Mouse (Mus musculus): ENCODE results near the gene Atg13. TPM values are rescaled to one million over a fixed set of nuclear protein-coding genes. Genes with fewer than 3 reads are reported as not detected.
A peak's percentile ranks its signal among the peaks of the same experiment; 100 is the strongest.
"Not testable (repeated sequence)": the region's sequence is repeated elsewhere in the genome, so short reads cannot be mapped to it uniquely, and the experiment has no call there.

Gene Atg13
- total RNA-seq (2021), result 10 to 100 TPM; 32.2 to 36.2 TPM
- long read RNA-seq, experiment 1, transcript Atg13-202 (16 exons, 3,551 nt), result major isoform, 5 of 31 reads
- long read RNA-seq, experiment 1, partial matches to known transcripts, result 1 of 31 reads
- long read RNA-seq, experiment 1, other reads (novel, unspliced or antisense), result 21 of 31 reads
- long read RNA-seq, experiment 2, transcript Atg13-201 (17 exons, 3,604 nt), result major isoform, 5 of 41 reads
- long read RNA-seq, experiment 2, partial matches to known transcripts, result 8 of 41 reads
- long read RNA-seq, experiment 2, other reads (novel, unspliced or antisense), result 27 of 41 reads

GRCm38 (mm10) chr2:91710272-91711234 lies at the start of gene Atg13, which contains the start of gene Harbi1:
Gene Atg13, minus strand, starts transcription at chr2:91710576.
Gene Harbi1, plus strand, starts transcription at chr2:91710852.
- no peak for TF ChIP-seq CTCF (IDR thresholded peaks at IDR 0.05)
- peak within 1 kb of the TSS; percentile 91 for H3K4me3 ChIP-seq
- peak; percentile 96 for DNase-seq
- intact Hi-C loops (cut with DNase I), result loop anchor here (2.0 kb wide), 1 partner anchor 20 kb away; the partner anchor contains the start of gene Ambra1
- peak within 1 kb of the TSS; percentile 99 for H3K27ac ChIP-seq

DNA sequence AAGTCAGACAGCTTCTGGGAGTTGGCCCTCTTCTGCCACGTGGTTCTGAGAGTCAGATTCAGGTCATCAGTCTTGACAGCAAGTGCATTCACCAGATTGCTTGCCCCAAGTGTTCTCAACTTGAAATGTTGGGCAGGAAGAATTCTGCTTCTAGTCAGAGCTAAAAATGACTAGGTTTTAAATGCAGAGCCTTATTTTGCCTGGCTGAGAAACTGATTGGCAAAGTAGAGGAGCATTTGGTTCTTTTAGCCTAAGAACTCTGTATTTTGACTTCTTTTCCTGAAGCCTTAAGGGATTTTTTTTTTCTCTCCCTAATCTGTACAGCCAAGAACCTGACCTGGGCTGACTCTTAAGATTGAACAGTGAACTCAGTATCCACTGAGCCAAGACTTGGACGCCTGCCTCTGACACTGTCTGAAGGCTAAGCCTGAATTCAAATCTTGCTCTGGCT lies 39.5 kb upstream of the Atg13 start:
- peak; percentile 86 for DNase-seq
- intact Hi-C loops (cut with DNase I), result no loop called here
- Histone ChIP-seq H3K4me3 (no peak overlapping the region), H3K27ac (peak overlapping the region; percentile 76)
- no peak for TF ChIP-seq CTCF (IDR thresholded peaks at IDR 0.05)

DNA sequence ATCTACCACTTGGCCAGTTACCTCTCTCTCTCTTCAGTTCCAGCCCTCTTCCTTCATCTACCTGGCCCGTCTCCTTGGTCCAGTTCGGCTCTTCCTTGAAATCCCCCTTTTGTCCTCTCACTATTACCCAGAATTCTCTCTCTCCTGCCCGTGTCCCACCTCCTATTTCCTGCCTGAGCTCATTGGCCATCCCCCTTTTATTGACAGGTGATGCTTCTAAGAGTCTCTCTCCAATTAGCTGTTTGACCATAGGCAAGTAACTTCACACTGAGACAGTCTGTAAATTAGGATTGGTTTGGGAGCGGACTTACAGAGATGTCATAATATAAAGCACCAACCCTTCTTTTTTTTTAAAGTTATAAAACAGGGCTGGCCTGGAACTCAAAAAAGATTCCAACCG lies 34.3 kb upstream of the Atg13 start:
- Histone ChIP-seq H3K4me3 (no peak overlapping the region), H3K27ac (peak overlapping the region; percentile 20; the same call in 1 of the 2 replicates)
- intact Hi-C loops (cut with DNase I), result no loop called here
- DNase-seq, result no peak
- no peak for TF ChIP-seq CTCF (IDR thresholded peaks at IDR 0.05)

DNA sequence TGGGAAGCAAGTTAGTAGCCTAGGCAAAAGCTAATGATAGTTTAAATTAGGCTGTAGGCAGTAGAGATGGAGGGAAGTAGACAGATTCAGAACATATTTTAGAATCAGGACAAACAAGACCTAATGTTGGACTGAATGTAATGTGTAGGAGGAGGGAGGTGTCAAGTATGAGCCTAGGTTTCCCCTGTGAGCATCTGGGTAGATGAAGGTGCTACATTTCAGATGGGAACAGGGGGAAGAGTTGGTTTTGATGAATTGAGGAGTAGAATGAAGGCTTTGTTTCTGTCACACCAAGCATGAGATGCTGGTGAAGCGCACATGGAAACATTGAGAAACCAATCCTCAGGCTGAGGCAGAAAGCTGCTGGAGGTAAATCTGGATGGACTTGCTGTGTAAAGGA lies 29.2 kb upstream of the Atg13 start:
- no peak for TF ChIP-seq CTCF (IDR thresholded peaks at IDR 0.05)
- DNase-seq, result no peak
- intact Hi-C loops (cut with DNase I), result no loop called here
- Histone ChIP-seq H3K4me3 (no peak overlapping the region), H3K27ac (no peak overlapping the region)

DNA sequence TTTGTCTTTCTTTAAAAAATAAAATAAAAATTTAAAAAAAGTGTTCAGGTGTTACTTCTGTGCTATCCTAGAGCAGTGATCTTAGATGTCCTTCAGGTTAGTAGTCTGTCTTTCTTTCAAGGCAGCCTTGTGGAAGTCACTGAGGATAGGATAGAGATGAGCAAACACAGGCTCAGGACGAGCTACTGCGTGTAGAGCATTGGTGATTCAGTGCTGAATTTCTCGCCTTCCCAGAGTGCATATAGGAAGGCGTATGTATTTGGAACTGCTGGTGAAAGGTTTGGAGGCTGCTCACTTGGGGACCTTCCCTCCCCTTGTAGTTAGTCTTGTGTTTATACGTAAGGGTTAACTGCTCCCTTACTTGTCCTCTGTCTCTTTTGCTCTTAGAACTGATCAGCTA lies 24.8 kb upstream of the Atg13 start:
- H3K27ac ChIP-seq, result no peak overlapping the region
- intact Hi-C loops (cut with DNase I), result no loop called here
- no peak for DNase-seq
- TF ChIP-seq CTCF (IDR thresholded peaks at IDR 0.05), result no peak
- no peak overlapping the region for H3K4me3 ChIP-seq

- Histone ChIP-seq H3K4me3 (peak within 1 kb of the TSS; percentile 96), H3K27ac (peak within 1 kb of the TSS; percentile 92)
- intact Hi-C loops (cut with DNase I), result loop anchor here (2.0 kb wide), 1 partner anchor 19 kb away; the partner anchor contains the start of genes Atg13 and Harbi1
- peak; percentile 86 for DNase-seq
- no peak for TF ChIP-seq CTCF (IDR thresholded peaks at IDR 0.05)
Observed at GRCm38 (mm10) chr2:91729971-91730821, 19.8 kb upstream of the Atg13 start, which contains the start of gene Ambra1. Gene Ambra1, plus strand, starts transcription at chr2:91730134.

DNA sequence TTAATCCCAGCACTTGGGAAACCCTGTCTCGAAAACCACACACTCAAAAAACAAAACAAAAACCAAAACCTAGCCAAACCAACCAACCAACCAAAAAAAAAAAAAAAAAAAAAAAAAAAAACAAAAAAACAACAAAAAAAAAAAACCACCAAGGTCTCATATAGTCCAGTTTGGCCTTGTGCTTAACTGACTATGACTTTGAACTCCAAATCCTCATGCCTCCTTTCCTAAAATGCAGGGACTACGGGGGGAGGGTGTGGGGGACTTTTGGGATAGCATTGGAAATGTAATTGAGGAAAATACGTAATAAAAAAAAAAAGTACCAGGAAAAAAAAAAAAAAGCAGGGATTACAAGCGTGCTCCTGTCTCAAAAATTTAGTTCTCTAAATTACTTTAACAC lies 19.2 kb upstream of the Atg13 start:
- Histone ChIP-seq H3K27ac (peak overlapping the region; percentile 92), H3K4me3 (peak overlapping the region; percentile 96)
- intact Hi-C loops (cut with DNase I), result no loop called here
- DNase-seq, result no peak
- no peak for TF ChIP-seq CTCF (IDR thresholded peaks at IDR 0.05)

DNA sequence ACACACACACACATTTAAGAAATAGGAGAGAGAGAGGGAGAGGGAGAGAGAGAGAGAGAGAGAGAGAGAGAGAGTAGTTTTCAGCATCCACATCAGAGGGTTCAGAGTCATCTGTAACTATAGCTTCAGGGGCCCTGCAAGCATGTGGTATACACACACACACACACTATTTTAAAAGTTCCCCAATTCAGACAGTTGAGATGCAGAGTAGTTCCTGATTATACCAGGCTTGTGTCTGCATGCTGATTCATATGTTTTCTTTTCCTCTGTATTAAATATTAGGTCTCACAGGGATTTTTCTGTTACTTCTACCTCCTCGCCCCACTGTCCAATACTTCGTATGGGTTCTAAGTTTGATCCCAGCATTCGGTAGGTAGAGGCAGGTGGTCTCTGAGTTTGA lies 16.6 kb upstream of the Atg13 start:
- no peak overlapping the region for H3K27ac ChIP-seq
- TF ChIP-seq CTCF (IDR thresholded peaks at IDR 0.05), result no peak
- no peak for DNase-seq

DNA sequence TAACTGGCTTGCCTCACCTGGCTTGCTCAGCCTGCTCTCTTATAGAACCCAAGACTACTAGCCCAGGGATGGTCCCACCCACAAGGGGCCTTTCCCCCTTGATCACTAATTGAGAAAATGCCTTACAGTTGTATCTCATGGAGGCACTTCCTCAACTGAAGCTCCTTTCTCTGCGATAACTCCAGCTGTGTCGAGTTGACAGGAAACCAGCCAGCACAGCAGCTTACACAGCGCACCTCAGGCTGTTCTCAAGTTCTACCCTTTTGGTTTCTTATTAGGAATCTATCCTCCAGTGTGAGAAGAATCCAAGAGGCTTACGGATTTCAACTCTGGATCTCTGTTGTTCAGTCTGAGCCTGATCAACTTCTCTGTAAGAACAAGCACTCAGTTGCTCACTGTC lies 15.1 kb upstream of the Atg13 start:
- DNase-seq; H3K4me3 ChIP-seq; intact Hi-C loops (cut with DNase I); H3K27ac ChIP-seq: not testable (repeated sequence)

More for the DNA sequence above, 16.6 kb upstream of the Atg13 start:
- intact Hi-C loops (cut with DNase I), result no loop called here
- H3K4me3 ChIP-seq, result no peak overlapping the region

DNA sequence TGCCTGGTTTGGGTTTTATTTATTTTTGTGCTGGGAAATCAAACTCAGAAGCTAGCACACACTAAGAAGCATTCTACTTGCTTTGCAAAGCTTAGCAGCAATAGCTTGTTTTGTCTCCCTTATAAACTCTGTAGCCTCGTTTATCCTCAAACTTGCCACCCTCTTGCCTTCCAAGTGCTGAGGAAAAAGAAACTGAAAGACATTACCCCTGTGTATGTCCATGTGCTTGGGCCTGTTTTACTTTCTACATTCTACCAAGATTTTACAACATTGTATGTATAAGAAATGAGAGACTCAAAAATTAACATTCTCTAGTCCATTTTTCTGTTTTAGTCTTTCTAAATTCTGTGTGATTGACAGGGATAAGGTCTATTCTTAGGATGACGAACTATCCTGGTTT lies 14.3 kb upstream of the Atg13 start:
- DNase-seq, result no peak
- intact Hi-C loops (cut with DNase I), result no loop called here
- no peak for TF ChIP-seq CTCF (IDR thresholded peaks at IDR 0.05)
- Histone ChIP-seq H3K27ac (no peak overlapping the region), H3K4me3 (no peak overlapping the region)

DNA sequence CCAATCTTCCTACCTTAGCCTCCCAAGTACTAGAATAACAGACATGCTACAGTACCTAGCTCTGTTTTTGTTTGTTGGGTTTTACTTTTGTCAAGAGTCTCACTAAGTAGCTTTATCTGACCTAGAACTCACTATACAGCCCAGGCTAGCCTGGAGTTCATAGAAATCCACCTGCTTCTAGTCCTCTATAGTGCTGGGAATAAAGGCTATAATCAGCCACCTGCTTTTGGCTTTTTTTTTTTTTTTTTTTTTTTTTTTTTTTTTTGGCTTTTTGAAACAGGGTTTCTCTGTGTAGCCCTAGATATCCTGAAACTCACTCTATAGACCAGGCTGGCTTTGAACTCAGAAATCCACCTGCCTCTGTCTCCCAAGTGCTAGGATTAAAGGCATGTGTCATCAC lies 13.6 kb upstream of the Atg13 start:
- no peak for TF ChIP-seq CTCF (IDR thresholded peaks at IDR 0.05)
- intact Hi-C loops (cut with DNase I), result no loop called here
- DNase-seq, result no peak
- Histone ChIP-seq H3K27ac (no peak overlapping the region), H3K4me3 (no peak overlapping the region)

- DNase-seq, result no peak
- no peak for TF ChIP-seq CTCF (IDR thresholded peaks at IDR 0.05)
- no peak overlapping the region for H3K4me3 ChIP-seq
- intact Hi-C loops (cut with DNase I), result no loop called here
- H3K27ac ChIP-seq, result no peak overlapping the region
Observed at GRCm38 (mm10) chr2:91723382-91723781, 13.0 kb upstream of the Atg13 start.

Measured in gastrocnemius, adult 2 months (tissue).